Mouse (Mus musculus): ENCODE measurements around the gene Lgr4. TPM values are rescaled to one million over a fixed set of nuclear protein-coding genes. Genes with fewer than 3 reads are reported as not detected.

The Lgr4 gene
- polyA plus RNA-seq, 1 experiment from 2014 or later: 20.7 TPM

DNA sequence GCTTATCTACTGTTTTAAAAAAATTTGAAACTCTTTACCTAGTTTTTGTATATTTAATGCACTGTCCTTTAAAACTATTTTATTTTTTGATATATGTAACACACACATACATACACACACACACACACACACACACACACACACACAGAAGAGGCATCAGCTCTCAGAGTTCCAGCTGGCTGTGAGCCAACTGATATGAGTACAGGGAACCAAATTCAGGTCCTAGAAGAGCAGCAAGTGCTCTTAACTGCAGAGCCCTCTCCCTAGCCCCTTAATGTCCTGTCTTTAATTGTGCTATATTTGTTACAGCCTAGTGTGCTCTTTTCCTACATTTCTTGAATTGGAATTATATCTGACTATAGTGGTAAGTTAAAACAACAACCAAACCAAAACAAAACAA lies 61.8 kb downstream of the Lgr4 start:
- Histone ChIP-seq H3K9me3 (replicated peaks) (no peaks in the 10 kb centered on the region), H3K27ac (replicated peaks) (no peak overlapping the region), H3K4me3 (replicated peaks) (no peak overlapping the region), H3K4me2 (replicated peaks) (no peak overlapping the region), H3K27me3 (no peaks in the 10 kb centered on the region), H3K36me3 (peaks cover 8% of the 10 kb centered on the region; the same call in 1 of the 2 replicates), H3K4me1 (no peaks in the 10 kb centered on the region), H3K9ac (no peak overlapping the region)
- no peak for ATAC-seq (ENCODE audit: insufficient number of reproducible peaks, low FRiP score, low TSS enrichment, low read depth)

DNA sequence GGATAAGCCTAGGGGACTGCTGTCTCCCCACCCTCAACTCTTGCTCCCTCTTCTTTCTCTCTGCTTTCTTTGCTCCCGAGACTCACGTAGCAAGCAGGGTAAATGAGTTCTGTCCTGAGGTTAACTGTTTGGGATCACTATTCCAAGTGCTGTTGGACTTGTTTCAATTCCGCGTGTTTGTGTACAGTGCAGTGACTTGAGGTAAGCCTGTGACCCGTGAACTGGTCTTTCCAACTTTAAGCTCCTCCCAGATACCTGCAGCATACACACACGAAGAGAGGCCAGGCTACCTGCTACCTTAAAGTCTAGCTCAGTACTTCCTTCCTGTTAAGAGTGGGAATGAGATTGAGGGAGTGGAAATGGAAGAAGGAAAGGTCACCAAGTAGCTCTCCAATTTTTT lies 66.0 kb downstream of the Lgr4 start:
- Histone ChIP-seq H3K4me1 (peaks cover 31% of the 10 kb centered on the region), H3K27ac (replicated peaks) (no peak overlapping the region), H3K9me3 (replicated peaks) (no peaks in the 10 kb centered on the region), H3K27me3 (no peaks in the 10 kb centered on the region), H3K36me3 (no peaks in the 10 kb centered on the region), H3K4me2 (replicated peaks) (no peak overlapping the region), H3K9ac (no peak overlapping the region), H3K4me3 (replicated peaks) (no peak overlapping the region)
- no peak for ATAC-seq (ENCODE audit: insufficient number of reproducible peaks, low FRiP score, low TSS enrichment, low read depth)
- WGBS: 81% methylated on average over 6 of the region's 6 CpGs

DNA sequence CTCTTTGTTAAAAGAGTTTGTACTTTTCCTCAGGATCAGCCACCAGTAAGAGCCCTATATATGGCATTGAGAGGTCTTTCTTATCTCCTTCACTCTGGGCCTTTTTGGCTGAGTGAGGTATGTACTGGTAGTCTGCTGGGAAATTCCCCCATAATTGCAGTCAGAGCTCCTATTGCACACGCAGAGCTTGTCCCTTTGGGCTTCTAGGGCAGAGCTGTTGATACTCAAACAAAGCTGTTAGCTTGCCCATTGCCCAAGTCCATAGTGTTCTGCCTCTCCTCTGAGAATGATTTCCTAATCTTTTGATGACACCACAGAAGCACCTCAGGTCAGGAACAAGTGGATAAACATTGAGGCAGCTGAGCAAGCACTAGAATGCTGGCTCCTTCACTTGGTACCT lies 67.5 kb downstream of the Lgr4 start:
- no peak overlapping the region for H3K9ac ChIP-seq
- no peaks in the 10 kb centered on the region for H3K9me3 ChIP-seq (replicated peaks)
- H3K27ac ChIP-seq (replicated peaks): peak overlapping the region; percentile 35; the same call in 1 of the 2 replicates
- 27% methylated on average over 1 of the region's 1 CpGs for WGBS
- no peaks in the 10 kb centered on the region for H3K27me3 ChIP-seq
- no peak overlapping the region for H3K4me3 ChIP-seq (replicated peaks)
- H3K4me1 ChIP-seq: peaks cover 38% of the 10 kb centered on the region
- H3K36me3 ChIP-seq: no peaks in the 10 kb centered on the region
- no peak overlapping the region for H3K4me2 ChIP-seq (replicated peaks)
- peak; percentile 26; the same call in 1 of the 2 replicates for ATAC-seq (ENCODE audit: insufficient number of reproducible peaks, low FRiP score, low TSS enrichment, low read depth)

DNA sequence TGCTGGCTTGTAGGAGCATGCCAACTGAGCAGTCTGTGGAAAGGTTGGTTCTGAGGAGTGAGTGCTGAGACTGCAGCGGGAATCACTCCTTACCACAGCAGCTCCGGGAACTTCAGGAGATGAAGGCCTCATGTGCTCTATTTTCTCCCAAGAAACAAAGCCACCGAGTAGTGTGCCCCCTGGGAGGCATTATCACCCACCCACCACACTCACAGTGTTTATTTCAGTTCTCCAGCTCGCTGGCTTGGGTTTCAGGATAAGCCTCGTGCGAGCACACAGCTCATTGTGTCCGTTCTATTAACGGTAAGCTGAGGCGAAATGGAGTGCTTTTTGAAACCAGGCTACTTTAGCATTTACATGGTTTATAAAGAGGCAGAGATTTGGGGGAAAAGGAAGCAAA lies 68.1 kb downstream of the Lgr4 start:
- Histone ChIP-seq H3K9ac (no peak overlapping the region), H3K4me1 (peaks cover 38% of the 10 kb centered on the region), H3K36me3 (no peaks in the 10 kb centered on the region), H3K27ac (replicated peaks) (peak overlapping the region; percentile 35), H3K9me3 (replicated peaks) (no peaks in the 10 kb centered on the region), H3K4me3 (replicated peaks) (no peak overlapping the region), H3K4me2 (replicated peaks) (no peak overlapping the region), H3K27me3 (no peaks in the 10 kb centered on the region)
- ATAC-seq (ENCODE audit: insufficient number of reproducible peaks, low FRiP score, low TSS enrichment, low read depth): no peak
- WGBS: 55% methylated on average over 9 of the region's 9 CpGs

DNA sequence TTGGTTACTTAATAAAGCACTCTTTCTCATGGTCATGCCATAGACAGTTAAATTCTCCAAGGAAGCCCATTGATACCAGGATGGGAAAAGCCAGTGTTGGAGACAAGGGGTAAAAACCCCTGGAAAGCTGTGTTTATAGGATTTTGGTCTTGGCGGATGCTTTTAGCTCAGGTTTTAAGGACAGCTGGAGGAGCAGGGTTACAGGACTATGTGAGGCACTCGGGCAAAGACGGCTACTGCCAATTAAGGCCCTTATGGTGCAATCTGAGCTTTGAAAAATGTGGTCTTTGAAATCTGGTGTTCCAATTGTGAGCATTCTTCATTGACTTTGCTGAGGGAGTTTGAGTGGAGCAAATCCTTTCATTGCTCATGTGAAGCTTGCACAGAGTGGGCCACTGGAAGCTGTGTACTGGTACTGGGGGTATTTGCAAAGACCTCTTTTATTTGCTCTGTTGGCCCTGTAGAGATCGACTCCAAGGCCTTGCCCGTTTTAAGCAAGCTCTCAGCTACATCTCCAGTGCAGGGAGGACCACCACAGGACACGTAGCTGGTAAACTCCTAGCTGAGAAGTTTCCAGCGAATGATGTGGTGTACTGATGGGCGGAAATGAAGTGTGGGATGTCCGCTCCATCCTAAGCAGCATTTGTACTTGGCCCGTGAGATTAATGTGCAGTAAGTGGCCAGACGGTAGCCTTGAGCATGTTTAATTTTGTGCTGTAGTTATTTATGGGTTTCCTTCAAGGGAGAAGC lies 68.8 kb downstream of the Lgr4 start:
- H3K36me3 ChIP-seq: no peaks in the 10 kb centered on the region
- H3K9ac ChIP-seq: no peak overlapping the region
- H3K4me2 ChIP-seq (replicated peaks): no peak overlapping the region
- H3K27me3 ChIP-seq: no peaks in the 10 kb centered on the region
- no peak for ATAC-seq (ENCODE audit: insufficient number of reproducible peaks, low FRiP score, low TSS enrichment, low read depth)
- peaks cover 38% of the 10 kb centered on the region for H3K4me1 ChIP-seq
- H3K27ac ChIP-seq (replicated peaks): peak overlapping the region; percentile 51; the same call in 1 of the 2 replicates
- H3K9me3 ChIP-seq (replicated peaks): no peaks in the 10 kb centered on the region
- 71% methylated on average over 11 of the region's 11 CpGs for WGBS
- H3K4me3 ChIP-seq (replicated peaks): no peak overlapping the region

DNA sequence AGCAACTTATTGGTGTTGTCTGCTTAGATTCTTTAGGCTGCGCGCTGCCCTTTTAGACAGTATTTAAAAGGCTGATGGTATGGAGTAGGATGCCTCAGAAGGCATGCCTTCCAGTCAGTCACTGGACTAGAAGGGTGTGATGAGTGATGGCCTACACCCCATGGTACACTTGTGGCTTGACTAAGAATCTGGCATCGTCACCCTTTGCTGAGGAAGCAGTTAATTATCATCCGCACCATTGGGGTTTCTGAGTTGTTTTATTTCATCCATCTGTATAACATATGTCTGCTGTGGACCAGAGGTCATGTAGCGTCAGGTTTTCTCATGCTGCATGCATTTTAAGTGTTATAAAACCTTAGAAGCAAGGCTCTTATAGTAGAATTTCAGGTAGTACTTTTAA lies 70.5 kb downstream of the Lgr4 start:
- 58% methylated on average over 5 of the region's 5 CpGs for WGBS
- H3K36me3 ChIP-seq: no peaks in the 10 kb centered on the region
- no peak for ATAC-seq (ENCODE audit: insufficient number of reproducible peaks, low FRiP score, low TSS enrichment, low read depth)
- H3K9ac ChIP-seq: no peak overlapping the region
- H3K27me3 ChIP-seq: no peaks in the 10 kb centered on the region
- peaks cover 38% of the 10 kb centered on the region for H3K4me1 ChIP-seq
- no peak overlapping the region for H3K4me2 ChIP-seq (replicated peaks)
- H3K27ac ChIP-seq (replicated peaks): no peak overlapping the region
- H3K9me3 ChIP-seq (replicated peaks): no peaks in the 10 kb centered on the region
- H3K4me3 ChIP-seq (replicated peaks): no peak overlapping the region

DNA sequence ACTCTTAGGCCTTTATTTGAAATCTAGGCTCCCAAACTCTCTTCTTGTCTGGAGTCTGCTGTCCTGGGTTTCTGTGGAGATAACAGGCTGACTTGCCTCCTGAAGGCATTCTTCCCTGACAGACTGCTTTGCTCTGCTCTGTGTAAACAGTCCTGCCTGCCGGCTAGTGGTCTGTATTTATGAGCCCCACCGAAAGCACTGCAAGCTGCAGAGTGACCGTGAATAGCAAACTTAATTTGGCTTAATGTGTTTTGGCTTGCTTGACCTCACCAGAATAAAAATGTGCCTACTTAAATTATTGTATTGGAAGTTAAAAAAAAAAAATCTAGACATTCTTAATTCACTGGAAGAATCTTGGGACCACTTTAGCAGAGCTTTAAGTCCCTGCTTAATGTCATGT lies 71.7 kb downstream of the Lgr4 start:
- H3K27ac ChIP-seq (replicated peaks): no peak overlapping the region

DNA sequence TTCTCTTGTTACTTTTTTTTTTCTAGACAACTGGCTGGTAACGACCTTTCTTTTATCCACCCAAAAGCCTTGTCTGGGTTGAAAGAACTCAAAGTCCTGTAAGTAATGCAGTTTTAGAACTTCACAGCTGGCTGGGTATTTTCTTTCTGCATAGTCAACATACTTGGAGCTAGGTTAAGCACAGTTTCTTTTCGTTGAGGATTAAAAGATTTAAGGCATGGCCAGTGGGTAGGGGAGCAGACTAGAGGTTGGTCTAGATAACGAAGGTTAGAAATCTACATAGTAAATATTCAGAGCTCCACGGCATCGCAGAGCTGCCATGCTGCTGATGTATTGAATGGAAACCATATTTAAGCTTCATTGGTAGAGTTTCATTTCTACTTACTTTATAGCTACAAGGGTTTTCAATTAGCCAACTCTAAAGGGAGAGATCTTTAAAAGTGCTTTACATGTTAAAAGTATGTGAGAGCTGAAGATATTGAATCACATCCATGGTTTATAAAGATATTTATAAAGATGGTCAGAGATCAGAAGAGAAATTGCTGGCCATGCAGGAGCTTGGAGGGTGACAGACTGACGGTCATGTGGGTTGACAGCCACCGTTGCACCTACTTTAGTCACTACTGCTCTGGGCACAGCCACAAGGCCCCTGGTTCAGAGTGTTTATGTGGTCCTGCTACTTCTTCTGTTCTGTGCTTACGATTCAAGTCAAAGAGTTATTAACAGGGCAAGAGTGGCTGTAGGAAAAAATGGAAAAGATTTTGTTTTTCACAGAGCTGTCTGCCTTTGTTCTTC lies 72.4 kb downstream of the Lgr4 start:
- Histone ChIP-seq H3K4me1 (peaks cover 35% of the 10 kb centered on the region), H3K27ac (replicated peaks) (0 out of 2 replicates have a peak overlapping the region, but pooled peaks have one; percentile 18), H3K4me3 (replicated peaks) (no peak overlapping the region), H3K27me3 (no peaks in the 10 kb centered on the region), H3K9ac (no peak overlapping the region), H3K4me2 (replicated peaks) (no peak overlapping the region), H3K9me3 (replicated peaks) (no peaks in the 10 kb centered on the region), H3K36me3 (no peaks in the 10 kb centered on the region)
- ATAC-seq (ENCODE audit: insufficient number of reproducible peaks, low FRiP score, low TSS enrichment, low read depth): no peak
- 53% methylated on average over 8 of the region's 8 CpGs for WGBS

More for the DNA sequence above, 71.7 kb downstream of the Lgr4 start:
- Histone ChIP-seq H3K36me3 (no peaks in the 10 kb centered on the region), H3K4me1 (peaks cover 38% of the 10 kb centered on the region), H3K9me3 (replicated peaks) (no peaks in the 10 kb centered on the region), H3K27me3 (no peaks in the 10 kb centered on the region), H3K4me2 (replicated peaks) (no peak overlapping the region), H3K9ac (no peak overlapping the region), H3K4me3 (replicated peaks) (no peak overlapping the region)
- no peak for ATAC-seq (ENCODE audit: insufficient number of reproducible peaks, low FRiP score, low TSS enrichment, low read depth)
- 20% methylated on average over 3 of the region's 3 CpGs for WGBS

DNA sequence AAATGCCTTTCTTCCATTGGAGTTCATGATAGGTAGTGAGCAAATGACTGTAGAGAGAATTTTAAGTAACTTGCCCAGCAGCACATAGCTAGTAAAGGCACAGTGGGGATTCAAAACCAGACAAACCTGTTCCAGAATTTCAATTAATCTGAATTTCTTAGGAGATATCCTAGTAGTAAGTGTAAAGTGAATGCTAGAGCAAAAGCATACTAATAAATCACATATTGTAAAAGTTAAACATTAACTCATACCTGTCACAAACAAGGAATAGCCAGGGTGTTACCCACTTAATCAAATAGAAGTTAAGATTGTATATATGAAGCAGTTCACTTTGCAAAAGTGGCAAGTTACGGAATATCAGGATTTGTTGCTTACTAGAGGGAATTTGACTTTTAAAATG lies 74.3 kb downstream of the Lgr4 start:
- H3K9me3 ChIP-seq (replicated peaks): no peaks in the 10 kb centered on the region
- H3K4me3 ChIP-seq (replicated peaks): no peak overlapping the region
- no peaks in the 10 kb centered on the region for H3K27me3 ChIP-seq
- no peak overlapping the region for H3K9ac ChIP-seq
- H3K4me2 ChIP-seq (replicated peaks): no peak overlapping the region
- peaks cover 27% of the 10 kb centered on the region for H3K4me1 ChIP-seq
- 72% methylated on average over 1 of the region's 1 CpGs for WGBS
- H3K36me3 ChIP-seq: no peaks in the 10 kb centered on the region
- no peak overlapping the region for H3K27ac ChIP-seq (replicated peaks)
- no peak for ATAC-seq (ENCODE audit: insufficient number of reproducible peaks, low FRiP score, low TSS enrichment, low read depth)

DNA sequence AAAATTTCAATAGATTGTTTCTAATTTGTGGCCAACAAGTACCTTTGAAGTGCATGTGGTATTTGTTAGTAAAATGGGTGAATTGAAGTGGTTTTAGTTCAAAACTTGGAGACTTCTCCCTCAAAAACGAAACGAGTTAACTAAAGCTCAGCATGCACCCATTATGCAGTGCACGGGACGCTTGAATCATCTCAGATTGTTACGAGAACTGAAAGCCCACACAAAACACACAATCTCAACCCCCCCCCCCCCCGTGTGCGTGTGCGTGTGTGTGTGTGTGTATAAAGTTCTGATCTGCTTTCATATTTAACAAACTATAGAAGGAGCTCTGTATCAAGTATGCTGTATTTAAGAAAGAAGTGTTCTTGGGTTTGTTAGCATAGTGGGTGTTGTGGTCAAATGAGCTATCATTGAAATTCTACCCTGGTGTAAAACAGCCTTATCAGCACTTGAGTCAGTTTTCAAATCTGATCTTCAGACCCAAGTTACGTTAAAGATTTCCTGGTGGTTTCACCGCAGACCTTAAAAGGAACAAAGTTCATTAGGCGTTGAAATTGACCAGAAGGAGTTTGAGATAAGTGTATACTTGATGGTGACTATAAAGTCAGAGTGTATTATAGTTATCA lies 75.1 kb downstream of the Lgr4 start:
- Histone ChIP-seq H3K36me3 (0 out of 2 replicates have a peak, but pooled peaks cover 4% of the 10 kb centered on the region), H3K9me3 (replicated peaks) (no peaks in the 10 kb centered on the region), H3K27ac (replicated peaks) (no peak overlapping the region), H3K4me1 (peaks cover 23% of the 10 kb centered on the region), H3K4me2 (replicated peaks) (no peak overlapping the region), H3K9ac (no peak overlapping the region), H3K4me3 (replicated peaks) (no peak overlapping the region), H3K27me3 (no peaks in the 10 kb centered on the region)
- no peak for ATAC-seq (ENCODE audit: insufficient number of reproducible peaks, low FRiP score, low TSS enrichment, low read depth)
- WGBS: 52% methylated on average over 11 of the region's 11 CpGs

DNA sequence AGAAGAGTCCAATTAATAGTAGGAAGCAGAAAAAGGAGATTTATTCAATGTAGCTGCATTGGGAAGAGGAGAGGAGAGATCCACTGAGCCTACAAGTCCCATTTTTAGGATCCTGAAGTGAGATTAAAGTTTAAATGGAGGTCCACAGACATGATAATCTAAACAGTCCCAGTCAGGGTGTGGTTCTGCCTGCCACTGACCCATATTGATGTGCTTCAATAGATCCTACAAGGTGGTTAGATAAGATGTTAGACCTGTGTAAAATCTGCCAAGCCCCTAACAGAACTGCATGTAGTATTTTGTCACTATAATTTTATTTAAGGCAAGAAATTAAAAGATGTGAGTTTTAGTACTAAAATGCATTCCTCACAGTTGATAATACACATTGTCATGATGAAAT lies 76.0 kb downstream of the Lgr4 start:
- no peak for ATAC-seq (ENCODE audit: insufficient number of reproducible peaks, low FRiP score, low TSS enrichment, low read depth)

More for the DNA sequence above, 76.0 kb downstream of the Lgr4 start:
- Histone ChIP-seq H3K9ac (no peak overlapping the region), H3K36me3 (peaks cover 4% of the 10 kb centered on the region; the same call in 1 of the 2 replicates), H3K4me3 (replicated peaks) (no peak overlapping the region), H3K9me3 (replicated peaks) (no peaks in the 10 kb centered on the region), H3K27me3 (no peaks in the 10 kb centered on the region), H3K4me1 (peaks cover 16% of the 10 kb centered on the region), H3K27ac (replicated peaks) (no peak overlapping the region), H3K4me2 (replicated peaks) (no peak overlapping the region)
